Mouse (Mus musculus): ENCODE measurements at regions not wholly inside any gene's neighbourhood (a gene's known extent, or its start where the extent isn't known, plus 50 kb on each side); places are given as distances from the start of the nearest gene placed in this dataset.

- TF ChIP-seq CTCF (IDR thresholded peaks at IDR 0.05; ENCODE audit: borderline replicate concordance, extremely low read depth, insufficient read depth, insufficient read length) (no peak), POLR2A (IDR thresholded peaks at IDR 0.05; ENCODE audit: borderline replicate concordance, extremely low read depth, insufficient read depth, insufficient read length, poor library complexity, severe bottlenecking) (no peak)
These were observed 416.3 kb downstream of the Nr2f2 start for GRCm38 (mm10) chr7:69950221-69950670.
